In genomic region chr13:23361536-23361935, GRCm38 (mm10) we compare ENCODE assay signal across 16 mouse cellular contexts.
"Had no signal": no experiment of that assay in that cellular context is flagged by ENCODE, and none has a peak within 500 bp of the region (broad histone marks: within the 10 kb centered on the region; RNA-seq: fewer than 3 reads in every experiment).

No protein-coding gene starts in this region.

- H3K9me3 ChIP-seq: neural tube, embryonic 13.5 days; neural tube, embryonic 15.5 days; stomach, embryonic 15.5 days had no signal

- H3K9ac ChIP-seq: neural tube, embryonic 13.5 days; neural tube, embryonic 15.5 days; stomach, embryonic 15.5 days had no signal

- DNase-seq: retina, postnatal 1 day; right cerebral cortex, adult 18-20 months; right cerebral cortex, postnatal 14 days; right cerebral cortex, postnatal 25 days; right cerebral cortex, postnatal 4 days; spleen, adult 18-20 months; thymus, adult 18-20 months; thymus, adult 2 months; thymus, postnatal 14 days; thymus, postnatal 25 days; thymus, postnatal 36 days; thymus, postnatal 4 days had no signal

- H3K27ac ChIP-seq: neural tube, embryonic 13.5 days; neural tube, embryonic 15.5 days; stomach, embryonic 15.5 days; stomach, postnatal 0 days had no signal

- H3K27me3 ChIP-seq: neural tube, embryonic 13.5 days; neural tube, embryonic 15.5 days; stomach, embryonic 15.5 days had no signal

- H3K4me3 ChIP-seq: neural tube, embryonic 13.5 days; neural tube, embryonic 15.5 days; stomach, embryonic 15.5 days had no signal

- H3K4me2 ChIP-seq: neural tube, embryonic 13.5 days; neural tube, embryonic 15.5 days; stomach, embryonic 15.5 days had no signal

- H3K4me1 ChIP-seq: stomach, embryonic 15.5 days had no signal
